Mouse (Mus musculus): ENCODE results near the gene Tenm2. TPM values are rescaled to one million over a fixed set of nuclear protein-coding genes. Genes with fewer than 3 reads are reported as not detected.

Tenm2 gene
- polyA plus RNA-seq, 1 experiment from 2014 or later, result 1.4 TPM

DNA sequence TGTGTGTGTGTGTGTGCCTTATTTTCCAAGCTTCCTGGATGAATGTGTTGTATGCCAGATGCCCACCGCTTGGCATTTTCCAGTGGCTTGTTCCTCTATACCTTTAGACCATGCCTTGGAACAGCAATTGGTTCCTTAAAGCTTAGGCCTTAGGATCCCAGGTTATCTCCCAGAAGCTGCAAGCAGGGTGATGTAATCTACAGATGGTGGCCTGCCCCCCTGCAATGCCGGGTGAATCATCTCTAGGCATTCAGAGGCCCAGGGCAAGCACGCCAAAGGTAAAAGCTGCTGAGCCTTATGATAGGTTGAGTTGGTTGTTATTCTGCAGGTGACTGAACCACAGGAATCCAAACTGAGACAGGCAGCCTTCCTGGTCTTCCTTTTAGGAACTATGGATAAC, 1253.0 kb downstream of the Tenm2 start:
- Histone ChIP-seq H3K9me3 (replicated peaks) (no peaks in the 10 kb centered on the region), H3K27ac (ENCODE audit: poor library complexity, severe bottlenecking) (no peak overlapping the region), H3K4me1 (replicated peaks) (peaks cover 14% of the 10 kb centered on the region), H3K9ac (no peak overlapping the region), H3K27me3 (replicated peaks) (peaks cover 34% of the 10 kb centered on the region), H3K4me2 (no peak overlapping the region), H3K4me3 (no peak overlapping the region), H3K36me3 (no peaks in the 10 kb centered on the region)
- WGBS, result 71% methylated on average over 3 of the region's 3 CpGs
- no peak for ATAC-seq (ENCODE audit: insufficient number of reproducible peaks, low FRiP score)

DNA sequence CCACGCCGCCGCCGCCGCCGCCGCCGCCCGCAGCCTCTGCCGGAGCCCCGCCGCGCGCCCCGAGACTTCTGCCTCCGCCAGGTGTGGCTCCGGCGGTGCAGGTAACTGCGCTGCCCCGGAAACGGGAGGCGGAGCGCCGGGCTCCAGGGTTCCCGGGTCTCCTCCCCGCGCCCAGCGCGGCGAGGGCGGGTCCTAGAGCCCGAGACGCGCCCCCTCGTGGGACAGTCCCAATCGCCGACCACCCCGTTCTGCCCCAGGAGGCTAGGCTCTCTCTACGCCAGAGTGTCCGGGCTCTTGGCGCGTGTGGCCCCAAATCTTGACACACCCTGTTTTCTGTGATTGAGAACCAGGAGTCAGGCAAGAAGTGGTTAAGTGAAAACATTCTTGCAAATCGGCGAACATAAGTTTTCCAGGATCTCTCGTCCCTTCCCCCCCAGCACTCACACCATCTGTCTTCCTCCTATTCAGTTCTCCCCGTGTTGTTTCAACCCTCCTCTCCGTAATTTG, 1255.3 kb downstream of the Tenm2 start, which contains the start of gene Wwc1:
Gene Wwc1, minus strand, starts transcription at position 117 of the 507 bp plus-strand sequence.
- Histone ChIP-seq H3K4me2 (peak within 1 kb of the TSS; percentile 98), H3K4me3 (peak within 1 kb of the TSS; percentile 86), H3K27me3 (replicated peaks) (peaks cover 40% of the 10 kb centered on the region), H3K27ac (ENCODE audit: poor library complexity, severe bottlenecking) (no peak within 1 kb of the TSS), H3K9me3 (replicated peaks) (no peaks in the 10 kb centered on the region), H3K4me1 (replicated peaks) (peaks cover 8% of the 10 kb centered on the region), H3K36me3 (no peaks in the 10 kb centered on the region), H3K9ac (peak within 1 kb of the TSS; percentile 87)
- WGBS, result 2% methylated on average over 40 of the region's 47 CpGs
- peak; percentile 33 for ATAC-seq (ENCODE audit: insufficient number of reproducible peaks, low FRiP score)

DNA sequence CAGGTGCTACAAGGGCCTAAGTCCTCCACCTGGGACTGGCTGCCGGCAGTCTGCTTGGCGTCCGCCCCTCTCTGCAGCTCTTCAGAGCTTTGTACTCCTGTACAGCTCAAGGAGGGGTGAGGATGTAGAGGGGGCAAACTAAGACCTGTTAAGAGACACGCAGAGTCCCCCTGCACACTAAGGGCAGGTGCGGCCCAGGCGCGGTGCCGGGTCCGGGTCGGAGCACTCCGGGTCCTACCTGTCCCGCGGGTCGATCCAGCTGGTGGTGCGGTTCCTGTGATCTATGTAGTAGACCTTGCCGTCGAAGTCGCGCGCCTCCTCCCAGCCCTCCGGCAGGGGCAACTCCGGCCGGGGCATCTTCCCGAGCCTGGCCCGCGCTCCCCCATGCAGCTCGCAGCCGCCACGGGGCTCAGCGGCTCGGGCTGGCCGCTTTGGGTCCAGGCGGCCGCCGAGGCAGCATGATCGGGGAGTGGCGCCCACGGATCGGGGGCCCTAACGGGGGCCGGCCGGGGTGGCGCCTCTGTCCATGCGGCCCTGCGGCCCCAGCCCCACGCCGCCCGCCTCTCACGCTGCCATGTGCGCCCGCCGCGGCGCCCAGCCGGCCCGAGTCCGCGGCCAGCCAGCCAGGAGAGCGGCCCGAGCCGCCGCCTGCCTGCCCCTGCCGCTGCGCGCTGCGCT, 1255.9 kb downstream of the Tenm2 start:
- peak; percentile 52 for ATAC-seq (ENCODE audit: insufficient number of reproducible peaks, low FRiP score)
- H3K9me3 ChIP-seq (replicated peaks), result no peaks in the 10 kb centered on the region
- no peaks in the 10 kb centered on the region for H3K36me3 ChIP-seq
- H3K27me3 ChIP-seq (replicated peaks), result peaks cover 40% of the 10 kb centered on the region
- H3K27ac ChIP-seq (ENCODE audit: poor library complexity, severe bottlenecking), result no peak overlapping the region
- peak overlapping the region; percentile 86 for H3K4me3 ChIP-seq
- WGBS, result 4% methylated on average over 52 of the region's 66 CpGs
- H3K4me2 ChIP-seq, result peak overlapping the region; percentile 98
- peaks cover 8% of the 10 kb centered on the region for H3K4me1 ChIP-seq (replicated peaks)
- peak overlapping the region; percentile 87 for H3K9ac ChIP-seq

DNA sequence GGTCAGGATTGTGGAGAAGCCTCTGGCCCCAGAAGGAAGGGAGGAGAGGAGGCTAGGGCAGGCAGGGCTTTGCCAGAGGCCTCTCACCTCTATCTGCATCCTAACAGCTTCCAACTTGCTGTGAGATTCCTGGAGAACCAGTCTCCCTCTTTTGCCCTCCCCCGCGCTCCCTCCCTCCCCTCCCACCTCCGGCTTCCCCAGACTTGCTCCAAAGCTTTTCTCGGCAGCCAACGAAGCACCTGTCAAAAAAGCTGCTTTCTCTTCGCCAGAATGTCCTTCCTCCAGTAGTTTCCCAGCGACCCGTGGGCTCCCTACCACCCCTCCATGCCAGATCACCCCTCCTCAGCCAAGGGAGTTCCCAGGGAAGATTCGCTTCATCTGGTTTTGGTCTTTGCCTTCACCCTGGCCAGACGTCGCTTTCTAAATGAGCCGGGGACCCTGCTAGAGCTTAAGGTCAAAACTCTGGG, 1256.5 kb downstream of the Tenm2 start:
- ATAC-seq (ENCODE audit: insufficient number of reproducible peaks, low FRiP score), result 0 out of 2 replicates have a peak, but pooled peaks have one; percentile 9
- Histone ChIP-seq H3K9ac (peak overlapping the region; percentile 87), H3K36me3 (no peaks in the 10 kb centered on the region), H3K27ac (ENCODE audit: poor library complexity, severe bottlenecking) (no peak overlapping the region), H3K27me3 (replicated peaks) (peaks cover 40% of the 10 kb centered on the region), H3K4me2 (peak overlapping the region; percentile 98), H3K9me3 (replicated peaks) (no peaks in the 10 kb centered on the region), H3K4me1 (replicated peaks) (peaks cover 8% of the 10 kb centered on the region), H3K4me3 (peak overlapping the region; percentile 86)
- WGBS, result under 1% methylated on average over 11 of the region's 12 CpGs

DNA sequence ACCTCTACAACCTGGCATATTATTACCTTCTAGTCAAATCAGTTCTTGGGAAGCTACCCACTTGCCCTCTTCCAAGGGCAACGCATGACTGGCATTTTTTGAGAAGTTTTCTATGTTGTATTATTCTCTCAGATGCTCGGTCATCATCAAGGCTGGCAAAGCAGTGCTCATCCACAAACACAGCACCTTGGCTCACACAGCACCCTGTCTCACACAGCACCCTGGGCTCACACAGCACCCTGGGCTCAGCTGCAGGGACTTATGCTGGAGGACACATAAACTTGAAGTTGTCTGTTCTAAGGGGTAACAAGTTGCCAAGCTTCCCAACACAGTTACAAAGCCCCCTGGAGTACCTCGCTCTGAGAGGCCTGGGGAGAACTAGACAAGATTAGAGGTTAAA, 1258.0 kb downstream of the Tenm2 start:
- Histone ChIP-seq H3K27me3 (replicated peaks) (peaks cover 43% of the 10 kb centered on the region), H3K4me1 (replicated peaks) (peaks cover 8% of the 10 kb centered on the region), H3K9ac (no peak overlapping the region), H3K4me2 (no peak overlapping the region), H3K27ac (ENCODE audit: poor library complexity, severe bottlenecking) (no peak overlapping the region), H3K9me3 (replicated peaks) (no peaks in the 10 kb centered on the region), H3K36me3 (no peaks in the 10 kb centered on the region), H3K4me3 (no peak overlapping the region)
- 73% methylated on average over 3 of the region's 3 CpGs for WGBS
- no peak for ATAC-seq (ENCODE audit: insufficient number of reproducible peaks, low FRiP score)

DNA sequence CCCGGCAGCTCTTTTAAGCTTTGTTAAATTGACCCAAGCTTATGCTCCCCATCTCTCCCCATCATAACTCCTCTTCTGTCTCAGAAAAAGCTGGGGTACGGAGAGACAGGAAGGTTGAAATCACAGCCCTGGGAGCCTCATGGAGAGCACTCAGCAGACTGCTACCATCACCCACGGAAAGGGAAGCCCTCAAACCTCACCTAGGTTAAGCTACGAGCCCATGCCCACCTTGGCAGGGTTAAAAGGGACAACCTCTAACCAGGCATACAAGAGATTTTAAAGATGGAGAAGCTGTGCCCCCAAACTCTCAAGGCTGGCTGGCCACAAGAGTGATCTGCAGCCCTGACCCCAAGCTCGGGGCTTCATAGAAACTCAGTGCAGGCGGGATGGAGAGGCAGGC, 1258.7 kb downstream of the Tenm2 start:
- Histone ChIP-seq H3K27ac (ENCODE audit: poor library complexity, severe bottlenecking) (no peak overlapping the region), H3K9me3 (replicated peaks) (no peaks in the 10 kb centered on the region), H3K36me3 (no peaks in the 10 kb centered on the region), H3K27me3 (replicated peaks) (peaks cover 38% of the 10 kb centered on the region), H3K4me3 (no peak overlapping the region), H3K9ac (no peak overlapping the region), H3K4me2 (no peak overlapping the region), H3K4me1 (replicated peaks) (peaks cover 11% of the 10 kb centered on the region)
- 64% methylated on average over 6 of the region's 6 CpGs for WGBS
- ATAC-seq (ENCODE audit: insufficient number of reproducible peaks, low FRiP score), result no peak

DNA sequence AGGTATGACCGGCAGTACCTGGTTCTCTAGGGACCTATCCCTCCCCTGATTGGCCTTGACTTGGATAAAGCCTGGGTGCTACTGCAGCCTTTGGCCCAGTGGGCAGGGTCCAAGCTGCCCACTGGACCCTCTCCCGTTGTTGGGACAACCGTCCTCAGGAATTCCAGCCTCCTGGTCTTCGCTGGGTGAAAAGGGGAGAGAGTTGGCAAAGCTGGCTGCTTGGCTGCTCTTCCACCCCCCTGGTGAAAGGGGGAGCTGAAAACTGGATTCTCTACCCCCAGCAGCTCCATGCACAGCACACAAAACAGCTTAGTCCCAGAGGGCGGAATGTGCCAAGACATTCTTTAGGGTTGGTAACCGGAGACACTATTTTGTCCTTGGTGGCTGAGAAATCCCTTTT, 1259.3 kb downstream of the Tenm2 start:
- WGBS, result 56% methylated on average over 6 of the region's 6 CpGs
- Histone ChIP-seq H3K4me1 (replicated peaks) (peaks cover 11% of the 10 kb centered on the region), H3K4me2 (no peak overlapping the region), H3K27me3 (replicated peaks) (peaks cover 32% of the 10 kb centered on the region), H3K27ac (ENCODE audit: poor library complexity, severe bottlenecking) (no peak overlapping the region), H3K9ac (no peak overlapping the region), H3K36me3 (no peaks in the 10 kb centered on the region), H3K4me3 (no peak overlapping the region), H3K9me3 (replicated peaks) (no peaks in the 10 kb centered on the region)
- no peak for ATAC-seq (ENCODE audit: insufficient number of reproducible peaks, low FRiP score)

DNA sequence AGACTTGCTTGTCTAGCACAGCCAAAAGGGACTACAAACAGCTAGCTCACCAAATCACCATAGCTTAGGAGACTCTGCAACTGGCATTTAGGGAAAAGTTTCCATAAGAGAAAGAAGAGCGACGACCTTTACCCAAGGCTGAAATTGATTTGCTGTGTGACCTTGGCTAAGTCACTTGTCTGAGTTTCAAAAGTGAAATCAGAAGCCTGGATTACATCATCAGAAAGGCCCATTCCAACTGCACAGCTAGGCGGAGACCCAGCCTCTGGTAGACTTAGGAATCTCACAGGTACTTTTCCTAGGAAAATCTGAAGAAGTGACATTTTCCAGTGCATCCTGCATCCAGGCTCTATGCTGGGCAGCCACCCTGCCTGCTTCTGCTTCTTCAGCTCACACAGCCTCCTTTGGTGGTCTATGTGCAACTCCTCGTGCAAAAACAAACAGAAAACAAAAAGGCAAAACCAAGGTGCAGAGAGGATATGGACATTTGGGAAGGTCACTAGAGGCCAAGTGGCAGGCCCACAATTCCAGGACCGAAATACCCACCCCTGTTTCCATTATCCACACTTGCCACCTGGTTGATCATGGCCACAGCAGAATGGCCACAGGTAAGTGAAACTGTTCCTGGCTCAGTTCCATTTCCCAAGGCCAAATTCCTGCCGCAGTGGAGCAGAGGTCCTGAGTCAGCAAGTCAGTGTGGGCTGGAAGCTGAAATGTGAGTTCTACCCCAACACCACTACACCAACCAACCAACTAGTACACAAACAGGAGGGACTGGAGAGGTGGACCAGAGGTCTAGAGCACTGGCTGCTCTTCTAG, 1260.9 kb downstream of the Tenm2 start:
- Histone ChIP-seq H3K27ac (ENCODE audit: poor library complexity, severe bottlenecking) (no peak overlapping the region), H3K9me3 (replicated peaks) (no peaks in the 10 kb centered on the region), H3K36me3 (no peaks in the 10 kb centered on the region), H3K4me1 (replicated peaks) (peaks cover 18% of the 10 kb centered on the region), H3K9ac (no peak overlapping the region), H3K27me3 (replicated peaks) (peaks cover 26% of the 10 kb centered on the region), H3K4me2 (no peak overlapping the region), H3K4me3 (no peak overlapping the region)
- WGBS, result 80% methylated on average over 6 of the region's 6 CpGs
- no peak for ATAC-seq (ENCODE audit: insufficient number of reproducible peaks, low FRiP score)

DNA sequence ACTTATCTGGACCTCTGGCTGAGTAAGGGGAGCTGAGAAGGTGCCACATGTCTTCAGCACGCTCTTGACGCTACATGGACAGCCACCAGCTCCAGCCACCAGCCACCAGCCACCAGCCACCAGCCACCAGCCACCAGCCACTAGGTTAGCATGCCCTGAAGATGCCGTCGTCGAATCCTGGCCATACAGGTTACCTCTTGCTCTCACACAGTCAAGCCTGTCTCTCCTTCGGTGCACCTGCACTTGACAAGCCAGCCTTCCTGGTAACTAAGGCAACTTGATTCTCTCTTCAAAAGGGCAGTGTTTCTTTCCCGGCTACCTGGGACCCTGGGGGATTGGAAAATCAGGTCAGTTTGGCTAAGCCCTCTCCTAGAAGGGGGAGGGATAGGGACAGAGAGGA, 1262.6 kb downstream of the Tenm2 start:
- Histone ChIP-seq H3K9ac (no peak overlapping the region), H3K4me1 (replicated peaks) (peaks cover 10% of the 10 kb centered on the region), H3K9me3 (replicated peaks) (no peaks in the 10 kb centered on the region), H3K4me3 (no peak overlapping the region), H3K27ac (ENCODE audit: poor library complexity, severe bottlenecking) (no peak overlapping the region), H3K27me3 (replicated peaks) (peaks cover 15% of the 10 kb centered on the region), H3K4me2 (no peak overlapping the region), H3K36me3 (no peaks in the 10 kb centered on the region)
- 40% methylated on average over 7 of the region's 7 CpGs for WGBS
- no peak for ATAC-seq (ENCODE audit: insufficient number of reproducible peaks, low FRiP score)

DNA sequence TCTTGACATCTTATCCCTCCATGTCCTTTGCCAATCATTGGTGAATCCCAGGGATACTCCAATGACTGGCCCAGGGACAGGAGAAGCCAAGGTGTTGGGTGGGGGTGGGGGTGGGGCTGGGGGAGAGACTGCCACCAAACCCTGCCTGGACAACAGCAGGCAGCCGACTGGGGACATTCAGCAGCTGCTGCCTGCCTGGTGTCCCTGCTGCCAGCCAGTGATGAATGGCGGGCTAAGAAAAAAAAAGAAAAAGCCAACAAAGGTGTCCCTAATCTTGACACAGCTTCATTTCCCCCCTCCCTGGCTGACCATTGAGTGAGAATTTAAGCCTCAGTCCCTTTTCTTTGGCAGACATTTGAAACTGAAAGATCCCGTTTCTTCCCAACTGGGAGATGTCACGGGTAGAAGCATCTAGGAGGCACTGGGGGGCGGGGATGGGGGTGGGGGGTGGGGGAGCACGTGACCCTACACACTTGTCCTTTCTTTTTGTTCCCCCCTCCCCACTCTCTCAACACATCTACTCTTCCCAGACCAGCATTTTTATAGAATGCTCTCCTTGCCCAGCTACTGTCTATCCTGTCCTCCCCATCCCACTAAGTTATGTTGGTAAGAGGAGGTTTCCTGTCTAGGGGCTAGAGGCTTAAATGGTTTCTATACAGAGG, 1263.4 kb downstream of the Tenm2 start:
- no peak overlapping the region for H3K27ac ChIP-seq (ENCODE audit: poor library complexity, severe bottlenecking)
- H3K27me3 ChIP-seq (replicated peaks), result peaks cover 10% of the 10 kb centered on the region; the same call in 1 of the 2 replicates
- ATAC-seq (ENCODE audit: insufficient number of reproducible peaks, low FRiP score), result no peak
- no peaks in the 10 kb centered on the region for H3K9me3 ChIP-seq (replicated peaks)
- no peak overlapping the region for H3K9ac ChIP-seq
- no peak overlapping the region for H3K4me3 ChIP-seq
- WGBS, result 5% methylated on average over 6 of the region's 6 CpGs
- H3K4me2 ChIP-seq, result peak overlapping the region; percentile 7
- peaks cover 10% of the 10 kb centered on the region for H3K4me1 ChIP-seq (replicated peaks)
- H3K36me3 ChIP-seq, result no peaks in the 10 kb centered on the region

Data from heart, embryonic 12.5 days (tissue).